Mouse (Mus musculus): ENCODE measurements around the gene Them4.

GRCm38 (mm10) chr3:94341959-94342422 is 32.1 kb downstream of the Them4 start, which contains the start of gene Them5:
- no peak for TF ChIP-seq GATA1 (IDR thresholded peaks at IDR 0.05; ENCODE audit: borderline replicate concordance, low read length)
- no peak for TF ChIP-seq FLI1 (IDR thresholded peaks at IDR 0.05; ENCODE audit: low read length)
